Mouse (Mus musculus): ENCODE results near the gene Dhx33. TPM values are rescaled to one million over a fixed set of nuclear protein-coding genes. Genes with fewer than 3 reads are reported as not detected.

Gene Dhx33
- total and polyA plus RNA-seq, 3 experiments, result 42.6 to 49.8 TPM; not detected in 1

- DNase-seq (ENCODE audit: low read depth, low spot score), result no peak
- H3K27me3 ChIP-seq (ENCODE audit: control insufficient read depth in 1 of 2, insufficient read depth in 2 of 2, low read length in 2 of 2), result no peaks in the 10 kb centered on the region
- H3K27ac ChIP-seq (ENCODE audit: control insufficient read depth, low read depth, low read length), result no peak overlapping the region
- no peak overlapping the region for H3K4me3 ChIP-seq (ENCODE audit: control insufficient read depth in 1 of 2, insufficient read depth in 1 of 2, low read depth in 2 of 2, low read length in 2 of 2)
- H3K9ac ChIP-seq (ENCODE audit: control insufficient read depth, low read depth, low read length, poor library complexity, severe bottlenecking), result no peak overlapping the region
- no peaks in the 10 kb centered on the region for H3K9me3 ChIP-seq (replicated peaks; ENCODE audit: insufficient read depth, low read length)
- peaks cover 0 to 4% of the 10 kb centered on the region in 2 experiments; a peak in 3 of 4 replicates for H3K4me1 ChIP-seq (ENCODE audit: control insufficient read depth in 1 of 2, insufficient read depth in 2 of 2, low read length in 2 of 2)
- peaks cover 14% of the 10 kb centered on the region for H3K79me2 ChIP-seq (ENCODE audit: control insufficient read depth, insufficient read depth, low read length, poor library complexity)
- peaks cover 6 to 9% of the 10 kb centered on the region in 2 experiments for H3K36me3 ChIP-seq (ENCODE audit: control insufficient read depth in 1 of 2, insufficient read depth in 2 of 2, low read length in 2 of 2)
- no peak for TF ChIP-seq NELFE (IDR thresholded peaks at IDR 0.05; ENCODE audit: low read depth, low read length)
- no peak for TF ChIP-seq SMC3 (IDR thresholded peaks at IDR 0.05; ENCODE audit: low read depth, low read length)
- no peak for TF ChIP-seq POLR2AphosphoS5 (IDR thresholded peaks at IDR 0.05; ENCODE audit: borderline replicate concordance, low read depth, low read length)
- TF ChIP-seq RCOR1 (IDR thresholded peaks at IDR 0.05; ENCODE audit: low read depth, low read length), result no peak
- no peak for TF ChIP-seq MEF2A (IDR thresholded peaks at IDR 0.05; ENCODE audit: extremely low read depth, insufficient replicate concordance, low read depth, low read length, poor library complexity, severe bottlenecking)
- TF ChIP-seq GATA1 (IDR thresholded peaks at IDR 0.05; ENCODE audit: low read depth, low read length), result no peak
- no peak for TF ChIP-seq JUND (IDR thresholded peaks at IDR 0.05; ENCODE audit: low read depth, low read length)
- TF ChIP-seq MYC (IDR thresholded peaks at IDR 0.05; ENCODE audit: low read depth, low read length), result no peak
- TF ChIP-seq E2F4 (IDR thresholded peaks at IDR 0.05; ENCODE audit: borderline replicate concordance, low read depth, low read length), result no peak
- no peak for TF ChIP-seq ZC3H11A (IDR thresholded peaks at IDR 0.05; ENCODE audit: low read depth, low read length)
- TF ChIP-seq GABPA (IDR thresholded peaks at IDR 0.05; ENCODE audit: low read depth, low read length), result no peak
- no peak for TF ChIP-seq HCFC1 (IDR thresholded peaks at IDR 0.05; ENCODE audit: low read depth, low read length)
- no peak for TF ChIP-seq TCF12 (IDR thresholded peaks at IDR 0.05; ENCODE audit: low read depth, low read length)
- TF ChIP-seq CHD2 (IDR thresholded peaks at IDR 0.05; ENCODE audit: low read length), result no peak
- no peak for TF ChIP-seq ELF1 (IDR thresholded peaks at IDR 0.05; ENCODE audit: low read depth, low read length)
- TF ChIP-seq MYB (IDR thresholded peaks at IDR 0.05; ENCODE audit: low read depth, low read length), result no peak
- TF ChIP-seq UBTF (IDR thresholded peaks at IDR 0.05; ENCODE audit: borderline replicate concordance, insufficient read depth, low read depth, low read length), result no peak
- no peak for TF ChIP-seq ZNF384 (IDR thresholded peaks at IDR 0.05; ENCODE audit: low read depth, low read length)
Measured at GRCm38 (mm10) chr11:71007831-71008230, 3.6 kb upstream of the Dhx33 start.

- Histone ChIP-seq H3K4me3 (ENCODE audit: control insufficient read depth in 1 of 2, insufficient read depth in 1 of 2, low read depth in 2 of 2, low read length in 2 of 2) (no peak overlapping the region), H3K27ac (ENCODE audit: control insufficient read depth, low read depth, low read length) (no peak overlapping the region), H3K4me1 (ENCODE audit: control insufficient read depth in 1 of 2, insufficient read depth in 2 of 2, low read length in 2 of 2) (peaks cover 0 to 10% of the 10 kb centered on the region in 2 experiments; a peak in 3 of 4 replicates), H3K27me3 (ENCODE audit: control insufficient read depth in 1 of 2, insufficient read depth in 2 of 2, low read length in 2 of 2) (no peaks in the 10 kb centered on the region), H3K79me2 (ENCODE audit: control insufficient read depth, insufficient read depth, low read length, poor library complexity) (peaks cover 22% of the 10 kb centered on the region), H3K36me3 (ENCODE audit: control insufficient read depth in 1 of 2, insufficient read depth in 2 of 2, low read length in 2 of 2) (peaks cover 3 to 16% of the 10 kb centered on the region in 2 experiments; a peak in 2 of 4 replicates), H3K9me3 (replicated peaks; ENCODE audit: insufficient read depth, low read length) (no peaks in the 10 kb centered on the region), H3K9ac (ENCODE audit: control insufficient read depth, low read depth, low read length, poor library complexity, severe bottlenecking) (no peak overlapping the region)
- no peak for DNase-seq (ENCODE audit: low read depth, low spot score)
- TF ChIP-seq CHD1 (IDR thresholded peaks at IDR 0.05; ENCODE audit: low read depth, low read length), result no peak
- TF ChIP-seq UBTF (IDR thresholded peaks at IDR 0.05; ENCODE audit: borderline replicate concordance, insufficient read depth, low read depth, low read length), result no peak
- no peak for TF ChIP-seq CHD2 (IDR thresholded peaks at IDR 0.05; ENCODE audit: low read length)
- TF ChIP-seq POLR2AphosphoS5 (IDR thresholded peaks at IDR 0.05; ENCODE audit: borderline replicate concordance, low read depth, low read length), result no peak
- no peak for TF ChIP-seq ELF1 (IDR thresholded peaks at IDR 0.05; ENCODE audit: low read depth, low read length)
- no peak for TF ChIP-seq SIN3A (IDR thresholded peaks at IDR 0.05; ENCODE audit: low read length)
- TF ChIP-seq USF2 (IDR thresholded peaks at IDR 0.05; ENCODE audit: borderline replicate concordance in 1 of 2, insufficient read depth in 1 of 2, low read depth in 1 of 2, low read length in 2 of 2), result no peak
- no peak for TF ChIP-seq TCF12 (IDR thresholded peaks at IDR 0.05; ENCODE audit: low read depth, low read length)
- TF ChIP-seq TBP (IDR thresholded peaks at IDR 0.05; ENCODE audit: low read depth, low read length), result no peak
- no peak for TF ChIP-seq ETS1 (IDR thresholded peaks at IDR 0.05; ENCODE audit: low read depth, low read length)
- TF ChIP-seq E2F4 (IDR thresholded peaks at IDR 0.05; ENCODE audit: borderline replicate concordance, low read depth, low read length), result no peak
- no peak for TF ChIP-seq RCOR1 (IDR thresholded peaks at IDR 0.05; ENCODE audit: low read depth, low read length)
- no peak for TF ChIP-seq ZKSCAN1 (IDR thresholded peaks at IDR 0.05; ENCODE audit: low read depth, low read length)
Measured at GRCm38 (mm10) chr11:71007026-71007425, 2.8 kb upstream of the Dhx33 start.

Measured in MEL (cell line).